In genomic region chr17:7461164-7461563, GRCm38 (mm10) we compare ENCODE assay signal across 11 mouse cellular contexts.
DNase-seq lines count a peak whose midpoint lies in the region; ATAC-seq and TF ChIP-seq lines count a peak whose summit lies in the region.
"Had no signal": no experiment of that assay in that cellular context is flagged by ENCODE, and none has a peak within 500 bp of the region (broad histone marks: within the 10 kb centered on the region; RNA-seq: fewer than 3 reads in every experiment).

No protein-coding gene starts in this region.

- no peak overlapping the region for H3K4me3 ChIP-seq in lung, embryonic 14.5 days (ENCODE audit: low read depth, low read length)
- H3K4me3 ChIP-seq in forebrain, embryonic 14.5 days (ENCODE audit: low read depth, low read length) = no peak overlapping the region
- H3K4me3 ChIP-seq in limb, embryonic 14.5 days (replicated peaks; ENCODE audit: low read length) = no peak overlapping the region

- TF ChIP-seq POLR2A in limb, embryonic 14.5 days (IDR thresholded peaks at IDR 0.05; ENCODE audit: borderline replicate concordance, extremely low read depth, insufficient read depth, insufficient read length) = no peak

- 22% methylated on average over 6 of the region's 6 CpGs for WGBS in lung, embryonic 14.5 days
- 4% methylated on average over 6 of the region's 6 CpGs for WGBS in forebrain, embryonic 14.5 days
- 50% methylated on average over 6 of the region's 6 CpGs for WGBS in limb, embryonic 14.5 days

- ATAC-seq in lung, embryonic 14.5 days (ENCODE audit: insufficient read depth) = no peak
- peak; percentile 65 for ATAC-seq in forebrain, embryonic 14.5 days
- no peak; the same call in 1 of the 2 replicates for ATAC-seq in limb, embryonic 14.5 days (ENCODE audit: low FRiP score, low read depth)

- H3K36me3 ChIP-seq in lung, embryonic 14.5 days (ENCODE audit: insufficient read depth) = no peaks in the 10 kb centered on the region
- no peaks in the 10 kb centered on the region for H3K36me3 ChIP-seq in forebrain, embryonic 14.5 days (ENCODE audit: control insufficient read depth, insufficient read depth, low read length)
- H3K36me3 ChIP-seq in limb, embryonic 14.5 days (ENCODE audit: control insufficient read depth, insufficient read depth, low read length) = no peaks in the 10 kb centered on the region

- no peaks in the 10 kb centered on the region for H3K27me3 ChIP-seq in lung, embryonic 14.5 days (ENCODE audit: insufficient read depth, low read length)
- no peaks in the 10 kb centered on the region for H3K27me3 ChIP-seq in forebrain, embryonic 14.5 days (replicated peaks; ENCODE audit: control insufficient read depth, insufficient read depth, low read length)
- no peaks in the 10 kb centered on the region for H3K27me3 ChIP-seq in limb, embryonic 14.5 days (ENCODE audit: control insufficient read depth, insufficient read depth, low read length)

- no peak overlapping the region for H3K27ac ChIP-seq in lung, embryonic 14.5 days (ENCODE audit: low read depth)
- H3K27ac ChIP-seq in forebrain, embryonic 14.5 days (ENCODE audit: low read depth, low read length) = no peak overlapping the region
- H3K27ac ChIP-seq in limb, embryonic 14.5 days (replicated peaks; ENCODE audit: low read depth, low read length) = peak overlapping the region; percentile 33; the same call in 1 of the 2 replicates

- TF ChIP-seq CTCF in lung, embryonic 14.5 days (IDR thresholded peaks at IDR 0.05; ENCODE audit: low read depth) = no peak

- DNase-seq in lung, embryonic 14.5 days = peak; percentile 52
- no peak for DNase-seq in lung, postnatal 4 days
- DNase-seq in forebrain, embryonic 14.5 days (ENCODE audit: low spot score) = peak; percentile 63
- peak; percentile 31 for DNase-seq in limb, embryonic 14.5 days (ENCODE audit: low spot score)
- DNase-seq in retina, embryonic 14.5 days (ENCODE audit: low spot score) = peak; percentile 48
- DNase-seq in gastrocnemius, postnatal 10 days = no peak
- DNase-seq in layer of hippocampus, adult 18-20 months (ENCODE audit: low spot score in 2 of 2) = no peak
- no peak for DNase-seq in kidney, adult 18-20 months
- DNase-seq: cerebellum, adult 11 months; kidney, postnatal 36 days; right cerebral cortex, adult 18-20 months had no signal

- no peak overlapping the region for H3K9ac ChIP-seq in lung, embryonic 14.5 days
- no peak overlapping the region for H3K9ac ChIP-seq in forebrain, embryonic 14.5 days (ENCODE audit: low read length)
- no peak overlapping the region for H3K9ac ChIP-seq in limb, embryonic 14.5 days (ENCODE audit: low read depth, low read length, severe bottlenecking)

- no peaks in the 10 kb centered on the region for H3K4me1 ChIP-seq in lung, embryonic 14.5 days (ENCODE audit: insufficient read depth)
- no peaks in the 10 kb centered on the region for H3K4me1 ChIP-seq in forebrain, embryonic 14.5 days (ENCODE audit: control insufficient read depth, insufficient read depth, low read length)
- H3K4me1 ChIP-seq in limb, embryonic 14.5 days (ENCODE audit: control insufficient read depth, insufficient read depth, low read length) = no peaks in the 10 kb centered on the region

- no peaks in the 10 kb centered on the region for H3K9me3 ChIP-seq in lung, embryonic 14.5 days (ENCODE audit: low read depth, low read length)
- H3K9me3 ChIP-seq in forebrain, embryonic 14.5 days (replicated peaks; ENCODE audit: control insufficient read depth, low read length) = no peaks in the 10 kb centered on the region
- H3K9me3 ChIP-seq in limb, embryonic 14.5 days (ENCODE audit: control insufficient read depth, low read length) = no peaks in the 10 kb centered on the region

- no peak overlapping the region for H3K4me2 ChIP-seq in lung, embryonic 14.5 days
- no peak overlapping the region for H3K4me2 ChIP-seq in forebrain, embryonic 14.5 days (ENCODE audit: low read length)
- no peak overlapping the region for H3K4me2 ChIP-seq in limb, embryonic 14.5 days (replicated peaks; ENCODE audit: low read depth, low read length, severe bottlenecking)

Comparison
In these comparisons a context has a peak if more than half of its experiments do, and no peak if none do; other contexts are left out.
1. DNase-seq: peak in lung, embryonic 14.5 days (single experiment), forebrain, embryonic 14.5 days (single experiment), limb, embryonic 14.5 days (single experiment) and retina, embryonic 14.5 days (single experiment); none in lung, postnatal 4 days (0 of 2), gastrocnemius, postnatal 10 days (single experiment), layer of hippocampus, adult 18-20 months (0 of 2) and kidney, adult 18-20 months (single experiment).